Mouse (Mus musculus): ENCODE data around the gene Ptgdr2. TPM values are rescaled to one million over a fixed set of nuclear protein-coding genes. Genes with fewer than 3 reads are reported as not detected.
A peak's percentile ranks its signal among the peaks of the same experiment; 100 is the strongest.

The Ptgdr2 gene
- polyA plus RNA-seq (2015; fragmentation: Nextera tagmentation; extraction: Ambion mirVana) = 0.06 and 0.17 TPM in 2 replicates

DNA sequence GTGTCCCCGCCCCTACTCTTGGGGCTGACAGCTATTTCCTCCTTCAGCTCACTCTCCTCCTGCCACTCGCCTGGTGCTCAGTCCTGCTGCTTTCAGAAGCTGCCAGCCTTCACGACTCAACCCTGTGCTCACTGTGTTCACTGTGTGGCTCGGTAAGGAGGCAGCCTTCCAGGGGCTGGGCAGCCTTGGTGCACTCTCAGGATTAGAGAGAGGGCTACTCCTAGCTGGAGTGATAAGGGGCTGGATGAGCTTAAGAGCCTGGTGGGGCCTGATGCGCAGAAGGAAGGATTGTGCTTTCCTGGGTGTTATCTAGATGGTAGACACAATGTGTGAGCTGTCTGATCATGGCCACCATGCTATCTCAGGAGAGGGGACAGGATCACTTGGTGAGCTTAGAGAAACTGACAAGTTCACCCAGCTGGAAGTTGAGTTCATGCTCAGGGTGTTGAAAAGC, at the start of gene Ptgdr2:
TSS of gene Ptgdr2 (plus strand) at position 51 of the 454 bp plus-strand sequence.
- Histone ChIP-seq H3K27ac (no peak within 1 kb of the TSS), H3K4me1 (peaks cover 14% of the 10 kb centered on the region), H3K4me2 (no peak within 1 kb of the TSS), H3K9ac (0 out of 2 replicates have a peak within 1 kb of the TSS, but pooled peaks have one; percentile 23), H3K9me3 (replicated peaks) (no peaks in the 10 kb centered on the region), H3K4me3 (no peak within 1 kb of the TSS), H3K36me3 (ENCODE audit: poor library complexity, severe bottlenecking) (peaks cover 6% of the 10 kb centered on the region; the same call in 1 of the 2 replicates), H3K27me3 (no peaks in the 10 kb centered on the region; the same call in 1 of the 2 replicates)
- ATAC-seq = no peak
- WGBS = 74% methylated on average over 5 of the region's 5 CpGs

DNA sequence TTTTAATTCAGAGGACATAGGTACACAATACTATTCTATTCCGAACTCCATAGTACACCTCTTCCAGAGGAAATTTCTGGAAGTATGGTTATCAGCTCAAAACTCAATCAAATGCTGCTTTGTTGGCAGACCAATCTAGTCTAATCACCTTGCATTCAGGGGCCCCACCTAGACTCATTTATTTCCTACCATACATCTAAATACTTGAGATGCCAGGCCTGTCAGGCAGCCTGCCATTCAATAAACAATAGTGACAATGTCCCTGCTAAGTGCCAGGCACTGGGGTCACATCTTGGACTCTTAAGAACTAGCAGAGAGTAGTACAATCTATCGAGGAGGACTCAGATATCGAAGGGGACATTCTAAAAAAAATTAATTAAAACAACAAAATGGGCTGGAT, 44.8 kb upstream of the Ptgdr2 start:
- H3K4me1 ChIP-seq = peaks cover 20% of the 10 kb centered on the region
- no peak overlapping the region for H3K27ac ChIP-seq
- WGBS = 87% methylated on average over 3 of the region's 3 CpGs
- H3K36me3 ChIP-seq (ENCODE audit: poor library complexity, severe bottlenecking) = peaks cover 1% of the 10 kb centered on the region; the same call in 1 of the 2 replicates
- H3K9ac ChIP-seq = no peak overlapping the region
- no peak for ATAC-seq
- H3K4me3 ChIP-seq = no peak overlapping the region
- H3K4me2 ChIP-seq = no peak overlapping the region
- no peaks in the 10 kb centered on the region for H3K27me3 ChIP-seq
- no peaks in the 10 kb centered on the region for H3K9me3 ChIP-seq (replicated peaks)

DNA sequence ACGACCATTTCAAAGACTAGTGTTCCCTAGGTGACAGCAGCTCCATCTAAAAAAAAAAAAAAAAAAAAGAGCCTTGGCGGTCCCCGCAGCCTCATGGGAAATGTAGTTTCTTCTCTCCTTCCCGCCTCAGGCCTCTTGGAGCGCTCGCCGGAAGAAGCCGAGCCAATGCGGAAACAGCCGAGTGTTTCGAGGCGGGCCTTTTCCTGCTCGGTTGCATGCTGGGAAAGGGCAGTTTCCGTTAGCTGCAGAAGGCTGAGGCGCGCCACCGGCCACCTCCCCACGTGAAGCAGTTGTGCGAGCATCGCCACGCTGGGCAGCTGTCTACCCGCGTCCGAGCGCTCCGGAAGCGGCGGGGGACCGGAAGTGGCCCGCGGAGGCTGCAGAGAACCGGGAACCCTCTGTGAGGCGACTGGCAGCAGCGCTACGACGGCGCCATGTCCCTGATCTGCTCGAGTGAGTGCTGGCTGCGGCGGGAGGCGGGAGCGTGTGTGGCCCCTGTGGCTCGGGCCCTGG, 41.9 kb upstream of the Ptgdr2 start, which contains the start of gene Prpf19:
TSS of gene Prpf19 (plus strand) at position 216 of the 513 bp plus-strand sequence.
- peaks cover 23% of the 10 kb centered on the region for H3K4me1 ChIP-seq
- peak within 1 kb of the TSS; percentile 94 for H3K9ac ChIP-seq
- ATAC-seq = peak; percentile 97
- H3K27me3 ChIP-seq = no peaks in the 10 kb centered on the region
- H3K4me2 ChIP-seq = peak within 1 kb of the TSS; percentile 89
- peak within 1 kb of the TSS; percentile 92 for H3K27ac ChIP-seq
- H3K36me3 ChIP-seq (ENCODE audit: poor library complexity, severe bottlenecking) = peaks cover 30% of the 10 kb centered on the region
- H3K4me3 ChIP-seq = peak within 1 kb of the TSS; percentile 90
- no peaks in the 10 kb centered on the region for H3K9me3 ChIP-seq (replicated peaks)
- under 1% methylated on average over 42 of the region's 43 CpGs for WGBS

DNA sequence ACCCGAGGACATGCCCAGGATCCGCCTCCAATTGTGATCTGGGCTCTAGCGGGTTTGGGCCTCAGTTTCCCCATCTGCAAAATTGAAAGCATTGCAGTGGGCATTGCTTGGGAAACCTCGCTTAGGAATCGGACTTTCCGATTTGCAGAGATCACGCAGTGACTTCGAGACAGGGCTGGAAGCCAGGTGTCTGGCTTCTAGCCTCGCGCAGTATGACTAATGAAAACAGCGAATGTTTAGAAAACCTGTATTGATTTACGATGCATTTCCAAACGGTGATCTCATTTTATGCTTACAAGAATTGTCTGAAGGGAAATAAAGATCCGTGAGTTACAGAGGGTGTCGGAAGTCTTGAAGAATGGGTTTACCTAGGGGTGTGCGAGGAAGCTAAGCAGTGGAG, 41.3 kb upstream of the Ptgdr2 start:
- Histone ChIP-seq H3K9ac (peak overlapping the region; percentile 94), H3K36me3 (ENCODE audit: poor library complexity, severe bottlenecking) (peaks cover 36% of the 10 kb centered on the region), H3K27me3 (no peaks in the 10 kb centered on the region), H3K27ac (peak overlapping the region; percentile 92), H3K4me2 (peak overlapping the region; percentile 89), H3K9me3 (replicated peaks) (no peaks in the 10 kb centered on the region), H3K4me3 (peak overlapping the region; percentile 90), H3K4me1 (peaks cover 23% of the 10 kb centered on the region)
- 2% methylated on average over 16 of the region's 16 CpGs for WGBS
- ATAC-seq = no peak

DNA sequence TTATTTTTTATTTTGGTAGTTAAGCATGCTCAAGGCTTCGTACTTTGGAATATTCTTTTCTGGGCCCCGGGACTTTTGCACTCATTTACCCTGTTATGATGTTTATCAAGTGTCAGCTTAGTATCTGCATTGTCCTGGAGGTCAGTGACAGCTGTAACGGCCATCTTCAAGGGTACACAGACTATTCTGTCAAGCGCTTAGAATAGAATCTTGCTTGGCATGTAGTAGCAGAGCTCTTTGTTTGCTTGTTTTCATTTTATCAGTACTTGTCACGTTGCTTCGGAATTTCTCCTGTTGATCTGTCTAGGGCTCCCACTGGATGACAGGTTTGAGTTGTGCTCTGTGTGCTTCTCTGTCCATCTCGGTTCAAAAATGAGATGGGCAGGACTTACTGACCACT, 40.1 kb upstream of the Ptgdr2 start:
- peak overlapping the region; percentile 89 for H3K4me2 ChIP-seq

DNA sequence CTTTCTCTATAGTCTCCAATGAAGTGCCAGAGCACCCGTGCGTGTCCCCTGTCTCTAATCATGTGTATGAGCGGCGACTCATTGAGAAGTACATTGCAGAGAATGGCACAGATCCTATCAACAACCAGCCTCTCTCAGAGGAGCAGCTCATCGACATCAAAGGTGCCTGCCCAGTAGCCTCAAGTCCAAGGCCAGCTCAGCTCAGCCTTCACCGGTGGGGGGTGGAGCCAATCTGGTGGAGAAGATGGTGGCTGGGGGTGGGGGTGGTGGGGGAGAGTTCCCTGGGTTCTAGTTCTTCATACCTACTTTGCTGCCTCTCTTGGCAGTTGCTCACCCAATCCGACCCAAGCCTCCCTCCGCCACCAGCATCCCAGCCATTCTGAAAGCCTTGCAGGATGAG, 39.5 kb upstream of the Ptgdr2 start:
- ATAC-seq = no peak
- Histone ChIP-seq H3K4me3 (no peak overlapping the region), H3K9me3 (replicated peaks) (no peaks in the 10 kb centered on the region), H3K27me3 (no peaks in the 10 kb centered on the region), H3K36me3 (ENCODE audit: poor library complexity, severe bottlenecking) (peaks cover 54% of the 10 kb centered on the region), H3K4me1 (peaks cover 23% of the 10 kb centered on the region), H3K4me2 (no peak overlapping the region; the same call in 1 of the 2 replicates), H3K9ac (no peak overlapping the region), H3K27ac (no peak overlapping the region)
- whole genome bisulfite sequencing = 88% methylated on average over 8 of the region's 8 CpGs

More for the DNA sequence above, 40.1 kb upstream of the Ptgdr2 start:
- H3K27me3 ChIP-seq = no peaks in the 10 kb centered on the region
- ATAC-seq = no peak
- H3K9ac ChIP-seq = peak overlapping the region; percentile 94
- 87% methylated on average over 7 of the region's 7 CpGs for WGBS
- H3K4me3 ChIP-seq = peak overlapping the region; percentile 90
- peaks cover 23% of the 10 kb centered on the region for H3K4me1 ChIP-seq
- H3K9me3 ChIP-seq (replicated peaks) = no peaks in the 10 kb centered on the region
- peaks cover 48% of the 10 kb centered on the region for H3K36me3 ChIP-seq (ENCODE audit: poor library complexity, severe bottlenecking)
- no peak overlapping the region for H3K27ac ChIP-seq

DNA sequence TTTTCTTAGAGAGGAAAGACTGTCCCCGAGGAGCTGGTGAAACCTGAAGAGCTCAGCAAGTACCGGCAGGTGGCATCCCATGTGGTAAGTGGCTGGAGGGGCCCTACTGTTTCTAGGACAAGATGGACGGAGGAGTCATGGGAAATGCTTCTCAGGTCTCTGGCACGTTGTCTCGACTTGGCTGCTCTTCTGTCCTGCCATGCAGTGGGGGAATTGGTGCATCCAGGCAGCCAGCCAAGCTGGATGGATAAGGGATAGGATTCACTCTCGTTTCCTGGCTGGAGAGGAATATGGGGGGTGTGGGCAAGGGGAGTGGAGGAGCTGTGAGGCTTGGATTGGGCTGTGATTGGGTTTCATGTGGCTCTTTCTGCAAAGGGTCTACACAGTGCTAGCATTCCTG, 36.6 kb upstream of the Ptgdr2 start:
- WGBS = 84% methylated on average over 6 of the region's 6 CpGs
- no peak overlapping the region for H3K27ac ChIP-seq
- no peaks in the 10 kb centered on the region for H3K9me3 ChIP-seq (replicated peaks)
- H3K4me1 ChIP-seq = peaks cover 19% of the 10 kb centered on the region
- H3K27me3 ChIP-seq = no peaks in the 10 kb centered on the region
- no peak overlapping the region for H3K4me2 ChIP-seq
- no peak overlapping the region for H3K9ac ChIP-seq
- H3K4me3 ChIP-seq = no peak overlapping the region
- H3K36me3 ChIP-seq (ENCODE audit: poor library complexity, severe bottlenecking) = peaks cover 82% of the 10 kb centered on the region
- no peak for ATAC-seq

DNA sequence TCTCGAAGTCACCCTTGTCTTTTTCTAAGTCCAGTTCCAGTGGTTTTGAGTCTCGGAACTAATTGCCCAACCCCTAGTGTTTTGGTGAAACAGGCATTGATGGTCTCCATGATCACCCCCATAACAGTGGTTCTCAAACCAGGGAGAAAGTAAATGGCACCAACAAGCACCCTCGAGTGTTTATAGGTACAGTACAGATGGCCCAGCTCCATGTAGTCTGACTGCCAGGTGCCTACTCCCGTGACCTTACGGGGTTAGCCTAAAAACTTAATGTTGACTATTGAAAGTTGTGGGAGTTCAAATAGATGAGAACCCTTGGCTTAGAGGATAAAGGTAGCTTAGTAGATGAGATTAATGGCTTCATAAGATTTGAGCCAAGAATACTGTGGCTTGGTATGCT, 35.9 kb upstream of the Ptgdr2 start:
- Histone ChIP-seq H3K9me3 (replicated peaks) (no peaks in the 10 kb centered on the region), H3K4me3 (no peak overlapping the region), H3K9ac (no peak overlapping the region), H3K27ac (no peak overlapping the region), H3K4me2 (no peak overlapping the region), H3K27me3 (no peaks in the 10 kb centered on the region), H3K4me1 (peaks cover 15% of the 10 kb centered on the region), H3K36me3 (ENCODE audit: poor library complexity, severe bottlenecking) (peaks cover 90% of the 10 kb centered on the region)
- ATAC-seq = no peak
- 93% methylated on average over 5 of the region's 5 CpGs for WGBS

DNA sequence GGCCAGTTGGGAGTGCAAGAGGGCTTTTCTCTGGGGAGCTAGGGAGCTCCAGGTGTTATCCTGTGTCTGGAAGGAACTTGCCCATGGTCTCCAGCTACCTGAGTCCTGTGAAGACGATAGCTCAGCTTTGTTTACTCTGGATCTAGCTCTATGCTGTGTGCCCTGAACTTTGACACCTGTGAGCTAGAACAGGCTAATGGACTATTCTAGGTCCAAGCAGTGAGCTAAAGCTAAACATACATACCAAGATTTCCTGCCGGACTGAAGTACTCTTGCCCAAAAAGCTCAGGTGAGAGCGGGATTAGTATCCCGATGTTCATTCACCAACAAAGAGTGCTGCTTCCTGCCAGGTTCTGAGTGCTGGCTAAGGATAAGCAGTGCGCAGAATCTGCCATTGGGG, 32.4 kb upstream of the Ptgdr2 start:
- H3K9me3 ChIP-seq (replicated peaks) = no peaks in the 10 kb centered on the region
- H3K4me2 ChIP-seq = no peak overlapping the region
- no peak for ATAC-seq
- 94% methylated on average over 5 of the region's 5 CpGs for WGBS
- H3K9ac ChIP-seq = no peak overlapping the region
- H3K36me3 ChIP-seq (ENCODE audit: poor library complexity, severe bottlenecking) = peaks cover 91% of the 10 kb centered on the region
- no peaks in the 10 kb centered on the region for H3K27me3 ChIP-seq
- H3K4me3 ChIP-seq = no peak overlapping the region
- no peak overlapping the region for H3K27ac ChIP-seq
- no peaks in the 10 kb centered on the region for H3K4me1 ChIP-seq

DNA sequence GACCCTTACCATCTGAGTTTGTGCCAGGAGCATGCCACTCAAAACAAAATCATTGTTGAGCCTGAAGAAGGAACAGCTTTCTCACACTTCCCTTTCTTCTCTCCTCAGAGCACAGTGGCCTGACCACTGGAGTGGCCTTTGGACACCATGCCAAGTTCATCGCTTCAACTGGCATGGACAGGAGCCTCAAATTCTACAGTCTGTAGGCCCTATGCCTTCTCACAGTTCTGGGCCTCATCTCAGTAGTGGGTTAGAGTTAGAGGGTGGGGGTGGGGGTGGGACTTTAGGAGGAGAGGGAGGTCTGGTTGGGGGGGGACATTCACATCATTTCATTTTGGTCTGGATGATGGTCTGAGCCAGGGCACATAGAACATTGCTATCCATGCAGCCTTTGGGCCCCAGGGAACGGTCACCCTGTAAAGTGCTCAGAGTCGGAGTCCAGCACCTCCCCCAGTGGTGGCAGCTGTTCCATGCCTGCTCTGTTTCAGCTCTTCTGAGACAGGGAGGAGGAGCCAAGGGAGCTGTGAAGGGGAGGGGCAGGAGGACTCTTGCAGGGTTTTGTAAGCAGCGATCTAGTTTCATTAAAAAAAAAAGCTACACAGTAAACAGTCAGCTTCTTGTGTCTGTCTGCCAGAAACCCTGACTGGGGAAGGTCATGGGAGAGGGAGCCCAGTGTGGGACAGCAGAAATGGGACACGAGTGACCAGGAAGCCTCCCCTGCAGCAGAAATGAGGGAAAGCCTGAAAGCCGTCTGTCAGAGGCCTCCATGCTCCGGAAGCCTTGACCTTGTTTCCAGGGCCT, 31.8 kb upstream of the Ptgdr2 start:
- no peaks in the 10 kb centered on the region for H3K27me3 ChIP-seq
- ATAC-seq = peak; percentile 46; the same call in 1 of the 2 replicates
- no peaks in the 10 kb centered on the region for H3K4me1 ChIP-seq
- H3K9me3 ChIP-seq (replicated peaks) = no peaks in the 10 kb centered on the region
- H3K36me3 ChIP-seq (ENCODE audit: poor library complexity, severe bottlenecking) = peaks cover 85% of the 10 kb centered on the region
- H3K9ac ChIP-seq = no peak overlapping the region
- H3K4me3 ChIP-seq = no peak overlapping the region
- no peak overlapping the region for H3K4me2 ChIP-seq
- H3K27ac ChIP-seq = no peak overlapping the region
- WGBS = 66% methylated on average over 7 of the region's 7 CpGs

DNA sequence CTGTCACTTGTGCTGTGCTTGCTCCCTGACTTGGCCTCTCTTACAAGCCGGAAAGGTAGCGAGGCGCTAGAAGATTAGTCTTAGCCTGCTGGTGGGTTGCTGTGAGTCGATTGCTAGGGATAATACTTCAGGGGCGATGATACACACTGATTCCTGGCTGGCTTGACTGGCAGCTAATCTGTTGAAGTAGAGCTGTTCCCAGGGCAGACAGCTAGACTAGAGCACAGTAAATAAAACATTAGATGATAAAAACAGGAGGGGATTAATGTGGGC, 31.3 kb upstream of the Ptgdr2 start:
- peaks cover 79% of the 10 kb centered on the region for H3K36me3 ChIP-seq (ENCODE audit: poor library complexity, severe bottlenecking)
- H3K9ac ChIP-seq = no peak overlapping the region
- no peak overlapping the region for H3K27ac ChIP-seq
- no peaks in the 10 kb centered on the region for H3K9me3 ChIP-seq (replicated peaks)
- H3K27me3 ChIP-seq = no peaks in the 10 kb centered on the region
- no peaks in the 10 kb centered on the region for H3K4me1 ChIP-seq
- H3K4me3 ChIP-seq = no peak overlapping the region
- ATAC-seq = no peak
- no peak overlapping the region for H3K4me2 ChIP-seq
- 89% methylated on average over 5 of the region's 5 CpGs for WGBS

DNA sequence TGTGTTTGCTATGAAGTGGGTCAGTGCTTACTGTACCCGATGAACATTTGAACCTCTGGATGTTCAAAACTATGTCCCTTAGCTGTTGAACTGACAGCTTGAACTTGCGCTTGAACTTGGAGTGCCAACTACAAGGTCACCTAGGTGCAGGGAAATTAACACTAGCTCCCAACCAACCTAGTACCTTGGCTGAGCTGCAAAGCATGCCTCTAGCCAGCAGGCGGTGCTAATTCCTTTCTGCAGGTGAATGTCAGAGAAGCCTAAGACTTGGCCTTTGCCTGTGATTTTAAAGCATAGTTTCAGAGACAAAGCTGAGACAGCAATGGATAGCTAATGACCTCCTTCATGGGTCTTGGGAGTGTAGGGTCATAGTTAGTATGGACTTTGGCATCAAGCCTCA, 29.1 kb upstream of the Ptgdr2 start:
- Histone ChIP-seq H3K4me1 (no peaks in the 10 kb centered on the region), H3K27me3 (no peaks in the 10 kb centered on the region), H3K4me2 (no peak overlapping the region), H3K9me3 (replicated peaks) (no peaks in the 10 kb centered on the region), H3K36me3 (ENCODE audit: poor library complexity, severe bottlenecking) (peaks cover 57% of the 10 kb centered on the region), H3K27ac (no peak overlapping the region), H3K9ac (no peak overlapping the region), H3K4me3 (no peak overlapping the region)
- 62% methylated on average over 3 of the region's 3 CpGs for WGBS
- peak; percentile 53 for ATAC-seq

Data from forebrain, embryonic 13.5 days (tissue).